Mouse (Mus musculus) effector memory CD4-positive, alpha-beta T cell, adult 5 months (primary cell): Measurements from ENCODE around the gene Pa2g4. TPM values are rescaled to one million over a fixed set of nuclear protein-coding genes. Genes with fewer than 3 reads are reported as not detected.

Experiments used
- polyA plus RNA-seq: library from polyadenylated mRNA; unstranded; fragments of 100-300 nt; shearing (Covaris generic); gene quantifications from one replicate; pipeline ENCODE4 v1.2.1, GENCODE M21; 2017

Pa2g4 gene
- polyA plus RNA-seq, result 20.1 TPM

DNA sequence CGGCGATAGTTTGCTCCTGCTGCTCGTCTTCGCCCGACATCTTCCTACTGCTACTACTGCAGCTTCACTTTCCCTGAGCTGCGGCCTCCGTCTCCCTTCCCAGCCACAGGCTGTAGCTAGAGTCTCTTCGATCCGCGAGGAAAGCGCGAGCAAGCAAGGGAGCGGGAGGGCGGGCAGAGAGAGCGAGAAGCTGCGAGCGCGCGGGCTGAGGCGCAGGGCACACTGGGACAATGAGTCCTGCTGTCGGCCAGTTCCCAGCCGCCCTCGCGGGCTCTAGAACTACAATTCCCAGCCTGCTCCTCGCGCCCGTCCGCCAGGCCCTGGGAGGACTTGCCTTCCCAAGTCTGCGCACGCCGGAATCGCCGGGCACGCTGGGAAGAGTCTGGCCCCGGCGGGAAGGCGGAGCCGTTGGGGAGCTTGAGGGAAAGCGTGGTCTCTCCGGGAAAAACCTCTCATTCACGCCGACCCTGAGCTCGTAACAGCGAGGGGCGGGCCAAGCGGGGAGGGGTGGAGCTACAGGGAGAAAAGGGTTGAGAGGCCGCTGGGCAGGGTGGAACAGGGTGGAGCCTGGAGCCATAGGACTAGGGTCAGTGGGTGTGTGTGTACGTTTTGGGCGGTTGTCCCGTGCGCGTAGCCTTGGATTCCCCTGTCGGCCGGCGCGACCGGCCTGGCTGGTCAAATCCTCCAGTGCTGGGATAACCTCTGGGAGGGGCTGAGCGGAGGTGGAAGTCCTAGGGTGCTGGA is at the start of gene Pa2g4:
Gene Pa2g4 (minus strand): TSS at position 200 of the 744 bp plus-strand sequence.

DNA sequence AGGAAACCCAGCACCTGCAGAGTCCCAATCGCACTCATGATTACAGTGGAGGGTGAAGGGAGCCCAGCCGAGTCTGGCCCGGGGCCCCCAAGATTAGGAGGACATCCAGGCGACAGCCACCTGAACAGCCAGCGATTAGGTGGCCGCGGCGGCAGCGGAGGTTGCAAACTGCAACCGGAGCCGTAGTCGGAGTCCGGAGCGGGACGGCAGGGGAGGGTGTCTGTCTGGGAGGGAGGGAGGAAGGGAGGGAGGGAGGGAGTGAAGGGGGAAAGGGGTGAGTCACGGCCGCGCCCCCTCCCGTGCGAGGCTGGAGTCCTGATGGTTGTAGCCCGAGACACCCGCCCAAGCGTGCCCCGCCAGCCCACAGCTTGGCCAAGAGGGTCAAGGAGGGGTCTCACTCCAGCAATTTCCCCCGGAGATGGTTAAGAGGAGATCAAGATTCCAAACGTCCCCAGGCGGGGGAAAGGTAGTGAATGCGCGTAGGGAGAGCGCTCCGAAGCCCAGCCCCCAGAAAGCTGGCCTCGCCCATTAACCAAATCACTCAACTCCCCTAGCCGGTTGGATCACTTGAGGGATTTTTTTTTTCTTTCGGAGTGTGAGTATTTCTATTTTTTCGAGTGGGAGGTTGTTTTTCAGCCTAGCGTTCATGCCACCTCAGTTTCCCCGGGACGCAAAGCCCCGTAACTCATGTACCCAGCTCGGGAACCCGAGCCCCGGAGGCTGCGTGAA is 23.8 kb upstream of the Pa2g4 start, which contains the start of gene Erbb3:
Gene Erbb3 (minus strand): TSS at position 189 of the 729 bp plus-strand sequence.

DNA sequence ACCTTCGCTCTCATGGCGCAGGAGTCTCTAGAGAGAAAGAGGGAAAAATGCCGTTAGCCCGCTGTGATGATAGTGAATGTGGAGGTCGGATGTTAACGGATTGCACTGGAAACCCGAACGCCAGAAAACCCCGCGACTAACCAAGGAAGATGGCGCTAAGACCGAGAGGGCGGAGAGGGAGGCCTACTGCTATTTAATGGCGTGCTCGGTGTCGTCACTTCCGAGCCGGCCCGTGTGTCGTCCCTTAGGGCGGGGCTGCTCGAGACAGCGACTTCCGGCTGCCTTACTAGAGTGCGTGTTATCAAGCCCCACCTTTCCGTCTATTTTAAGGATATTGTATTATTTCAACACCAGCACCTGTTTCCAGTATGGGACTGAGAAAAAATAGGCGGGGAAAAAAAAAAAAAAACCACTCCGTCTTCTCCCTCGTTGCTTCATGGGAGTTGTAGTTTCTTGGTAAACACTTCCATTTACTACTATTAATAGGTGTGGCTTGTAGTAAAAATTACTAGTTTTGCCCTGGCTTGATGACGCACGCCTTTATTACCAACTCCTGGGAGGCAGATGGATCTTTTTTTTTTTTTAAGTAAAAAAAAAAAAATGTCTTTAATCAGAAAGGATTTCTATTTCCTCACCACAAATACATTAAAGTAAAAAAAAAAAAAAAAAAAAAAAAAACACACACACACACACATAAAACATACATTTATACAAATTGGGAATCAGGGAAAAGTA is 16.7 kb downstream of the Pa2g4 start, which contains the start of gene Rpl41:
Gene Rpl41 (minus strand): TSS at position 359 of the 735 bp plus-strand sequence.

DNA sequence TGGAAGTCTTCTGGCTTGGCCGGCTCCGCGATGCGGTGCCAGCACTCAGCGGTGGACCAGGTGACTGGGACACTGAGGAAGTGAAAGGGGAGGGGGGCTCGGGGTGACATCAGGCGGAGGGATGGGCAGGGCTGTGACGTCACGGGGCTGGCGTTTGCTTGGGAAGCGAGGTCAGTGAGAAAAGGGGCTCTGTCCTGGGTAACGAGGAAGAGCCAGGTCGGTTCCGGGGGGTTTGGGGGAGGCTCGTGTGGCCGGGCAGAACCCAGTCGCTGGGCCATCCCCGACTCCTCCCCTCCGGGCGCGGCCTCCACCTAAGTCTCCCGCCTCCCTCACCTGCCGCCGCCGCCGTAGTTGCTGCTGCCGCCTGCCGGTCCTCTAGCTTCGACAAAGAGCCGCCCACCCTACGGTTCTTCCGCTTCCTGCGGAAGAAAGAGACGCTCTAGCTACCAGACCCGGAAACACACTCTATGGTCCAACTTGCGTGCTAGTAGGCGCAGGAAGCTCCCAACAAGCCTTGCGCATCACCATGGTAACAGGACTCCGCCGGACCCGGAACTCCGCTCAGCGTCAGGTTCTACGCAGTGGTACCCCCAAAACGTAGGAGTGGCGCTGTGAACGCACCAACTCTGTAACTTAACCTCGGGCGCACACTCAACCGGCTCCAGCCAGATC is 18.3 kb downstream of the Pa2g4 start, which contains the start of gene Zc3h10:
Gene Zc3h10 (minus strand): TSS at position 414 of the 672 bp plus-strand sequence.

DNA sequence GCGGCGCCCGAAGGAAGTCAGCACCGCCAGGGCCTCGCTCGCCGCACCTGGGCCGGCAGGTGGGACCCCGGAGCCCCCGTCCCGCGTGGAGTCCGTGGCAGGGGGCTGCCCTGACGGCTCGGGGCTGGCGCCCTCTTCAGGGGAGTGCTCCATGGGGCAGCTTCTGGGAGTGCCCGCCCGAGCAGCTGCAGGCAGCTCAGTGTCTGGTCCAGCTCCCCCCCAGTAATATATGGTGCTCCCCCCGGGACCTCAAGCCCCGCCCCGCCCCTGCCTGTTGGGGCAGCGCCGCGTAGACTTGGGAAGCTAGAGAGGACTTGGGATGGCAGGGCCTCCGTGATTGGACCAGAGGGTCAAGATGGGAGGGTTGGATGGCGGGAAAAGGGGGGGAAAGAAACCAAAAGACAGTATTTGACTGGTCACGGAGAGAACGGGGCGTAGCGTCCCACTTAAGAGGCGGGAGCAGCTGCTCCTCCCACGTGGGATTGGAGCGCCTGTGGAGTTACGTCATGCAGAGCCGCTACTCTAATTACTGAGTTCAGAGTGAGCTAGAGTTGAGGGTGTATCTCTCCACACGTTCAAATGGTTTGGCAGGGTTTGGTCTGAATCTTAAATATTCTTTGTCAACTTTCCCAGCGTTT is 40.0 kb downstream of the Pa2g4 start, which contains the start of gene Esyt1:
Gene Esyt1 (minus strand): TSS at position 201 of the 638 bp plus-strand sequence.

Other genes with a start within 250 kb of the Pa2g4 start
- 20.3 TPM for gene Cnpy2, start 243.5 kb downstream of the Pa2g4 start, polyA plus RNA-seq
- 107 TPM for gene Cs, start 228.3 kb downstream of the Pa2g4 start, polyA plus RNA-seq
- gene Coq10a, start 197.0 kb downstream of the Pa2g4 start, polyA plus RNA-seq, result 24.7 TPM
- 6.6 TPM for gene Ankrd52, start 188.9 kb downstream of the Pa2g4 start, polyA plus RNA-seq
- not detected for gene Slc39a5, start 164.8 kb downstream of the Pa2g4 start, polyA plus RNA-seq
- 47.4 TPM for gene Nabp2, start 154.5 kb downstream of the Pa2g4 start, polyA plus RNA-seq
- gene Rnf41, start 154.3 kb downstream of the Pa2g4 start, polyA plus RNA-seq, result 24.5 TPM
- gene Smarcc2, start 106.7 kb downstream of the Pa2g4 start, polyA plus RNA-seq, result 86.8 TPM
- gene Myl6, start 71.8 kb downstream of the Pa2g4 start, polyA plus RNA-seq, result 1,164 TPM
- gene Myl6b, start 67.3 kb downstream of the Pa2g4 start, polyA plus RNA-seq, result 2.0 TPM
- 244 TPM for gene Esyt1, start 40.1 kb downstream of the Pa2g4 start, polyA plus RNA-seq
- gene Zc3h10, start 18.2 kb downstream of the Pa2g4 start, polyA plus RNA-seq, result 32.2 TPM
- gene Rpl41, start 16.7 kb downstream of the Pa2g4 start, polyA plus RNA-seq, result 2,530 TPM
- 2.1 TPM for gene Erbb3, start 23.7 kb upstream of the Pa2g4 start, polyA plus RNA-seq
- gene Rps26, start 60.8 kb upstream of the Pa2g4 start, polyA plus RNA-seq, result 545 TPM
- gene Ikzf4, start 80.0 kb upstream of the Pa2g4 start, polyA plus RNA-seq, result 0.77 TPM
- gene Suox, start 108.1 kb upstream of the Pa2g4 start, polyA plus RNA-seq, result 4.1 TPM
- 25.1 TPM for gene Rab5b, start 130.3 kb upstream of the Pa2g4 start, polyA plus RNA-seq
- gene Pmel, start 138.2 kb upstream of the Pa2g4 start, polyA plus RNA-seq, result 2.5 TPM
- 14.1 TPM for gene Cdk2, start 139.0 kb upstream of the Pa2g4 start, polyA plus RNA-seq
- gene Dgka, start 178.9 kb upstream of the Pa2g4 start, polyA plus RNA-seq, result 635 TPM
- gene Pym1, start 181.9 kb upstream of the Pa2g4 start, polyA plus RNA-seq, result 23.9 TPM
- not detected for gene Mmp19, start 224.9 kb upstream of the Pa2g4 start, polyA plus RNA-seq
- 57.7 TPM for gene Dnajc14, start 238.1 kb upstream of the Pa2g4 start, polyA plus RNA-seq
- 2.0 TPM for gene Tmem198b, start 238.4 kb upstream of the Pa2g4 start, polyA plus RNA-seq